Mouse (Mus musculus) heart, embryonic 13.5 days (tissue): ENCODE measurements around the gene Lsp1. TPM values are rescaled to one million over a fixed set of nuclear protein-coding genes. Genes with fewer than 3 reads are reported as not detected.

Experiments
- ATAC-seq: fragments of 200-750 bp; cut with Nextera tagmentation; 2 replicates; pipeline ENCODE4 v1.8.0; 2017; ENCODE audit warnings: moderate TSS enrichment; ENCODE audit not compliant: insufficient number of reproducible peaks, low FRiP score, low TSS enrichment; ENCODE audit errors: extremely low read depth
- H3K27ac ChIP-seq: fragments of 300-500 bp; sonication (generic); replicated peaks from 2 replicates; pipeline ENCODE4 v1.5.1; 2015; ENCODE audit warnings: moderate library complexity, mild to moderate bottlenecking, inconsistent platforms
- H3K27me3 ChIP-seq: fragments of 300-500 bp; sonication (generic); replicated peaks from 2 replicates; pipeline ENCODE4 v1.6.1; 2015; ENCODE audit warnings: mild to moderate bottlenecking, inconsistent platforms
- H3K36me3 ChIP-seq: fragments of 300-500 bp; sonication (generic); 2 replicates; pipeline ENCODE4 v1.6.1; 2015; ENCODE audit warnings: mild to moderate bottlenecking, inconsistent platforms
- H3K4me1 ChIP-seq: fragments of 300-500 bp; sonication (generic); 2 replicates; pipeline ENCODE4 v1.6.1; 2015; ENCODE audit warnings: inconsistent platforms
- H3K4me2 ChIP-seq: fragments of 300-500 bp; sonication (generic); 2 replicates; pipeline ENCODE4 v1.6.1; 2015; ENCODE audit warnings: inconsistent platforms, mild to moderate bottlenecking, moderate library complexity
- H3K4me3 ChIP-seq: fragments of 300-500 bp; sonication (generic); 2 replicates; pipeline ENCODE4 v1.5.1; 2015; ENCODE audit warnings: moderate library complexity, mild to moderate bottlenecking, inconsistent platforms
- H3K9ac ChIP-seq: fragments of 300-500 bp; sonication (generic); 2 replicates; pipeline ENCODE4 v1.6.1; 2015; ENCODE audit warnings: inconsistent platforms, mild to moderate bottlenecking, moderate library complexity
- H3K9me3 ChIP-seq: fragments of 300-500 bp; sonication (generic); 2 replicates; pipeline ENCODE4 v1.6.1; 2016; ENCODE audit warnings: inconsistent platforms
- WGBS: fragments of 180-500 bp; shearing (Covaris S2); methylation state at CpG from one replicate; pipeline ENCODE4 v1.1.7; 2015; ENCODE audit warnings: mixed read lengths; 5-methylcytosine and 5-hydroxymethylcytosine counted together
- polyA plus RNA-seq: library from polyadenylated mRNA; unstranded; fragments of >200 nt; fragmentation: Nextera tagmentation; extraction: Ambion mirVana; gene quantifications from 2 replicates; pipeline ENCODE4 v1.2.1, GENCODE M21; 2015

The Lsp1 gene
- polyA plus RNA-seq, 1 experiment from 2014 or later, result 54.6 TPM

DNA sequence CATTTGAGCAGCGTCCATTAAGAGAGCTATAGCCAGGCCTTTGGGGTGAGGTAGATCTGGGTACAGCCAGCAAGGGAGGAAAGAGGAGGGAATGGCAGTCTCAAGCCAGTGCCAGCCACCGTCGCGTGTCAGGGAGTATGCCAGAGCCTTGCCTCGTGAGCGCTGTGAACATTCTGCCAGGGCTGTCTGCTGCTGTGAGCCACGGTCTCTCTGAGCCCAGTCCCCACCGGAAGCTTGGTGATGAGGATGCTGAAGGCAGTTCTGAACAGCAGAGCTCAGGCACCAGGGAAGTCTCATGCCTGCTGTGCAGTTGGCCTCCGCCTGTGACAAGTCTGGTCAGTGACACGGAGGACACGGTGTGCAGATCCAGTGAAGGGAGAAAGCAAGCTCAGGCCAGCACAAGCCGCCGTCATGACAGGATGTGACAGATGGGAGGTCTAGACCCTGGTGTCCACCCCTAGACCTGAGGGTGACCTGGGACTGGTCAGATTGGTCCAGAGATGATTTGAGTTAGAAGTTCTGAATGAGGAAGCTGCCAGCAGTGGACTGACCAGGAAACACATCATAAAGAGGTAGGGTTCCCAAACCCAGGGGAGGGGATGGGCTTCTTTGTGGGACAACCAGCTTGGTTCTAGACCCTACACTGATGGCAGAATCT is 16.3 kb downstream of the Lsp1 start:
- peak overlapping the region; percentile 55 for H3K4me2 ChIP-seq
- peak overlapping the region; percentile 99 for H3K27ac ChIP-seq
- no peak overlapping the region for H3K4me3 ChIP-seq
- no peaks in the 10 kb centered on the region for H3K9me3 ChIP-seq
- no peak for ATAC-seq
- H3K9ac ChIP-seq, result peak overlapping the region; percentile 81
- no peaks in the 10 kb centered on the region for H3K36me3 ChIP-seq
- peaks cover 99% of the 10 kb centered on the region for H3K4me1 ChIP-seq
- 78% methylated on average over 13 of the region's 13 CpGs for WGBS
- no peaks in the 10 kb centered on the region for H3K27me3 ChIP-seq

DNA sequence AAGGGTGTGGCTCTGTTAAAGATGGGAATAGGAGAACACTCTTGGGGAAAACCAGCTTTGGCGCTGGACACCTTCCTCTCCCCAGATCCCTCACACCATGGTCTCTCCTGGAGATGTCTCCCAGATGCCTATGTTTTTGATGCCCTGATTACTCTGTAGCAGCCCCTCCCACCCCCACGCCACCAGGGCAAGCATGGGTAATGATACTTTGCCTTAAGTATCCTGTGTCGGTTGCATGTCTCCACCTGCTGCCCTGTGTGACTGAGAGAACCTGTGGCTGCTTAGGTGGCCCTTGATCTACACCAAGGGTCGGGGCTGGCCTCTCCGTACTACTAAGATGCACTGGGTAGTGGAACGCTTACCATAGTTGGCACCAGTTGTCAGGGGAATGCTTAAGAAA is 17.4 kb downstream of the Lsp1 start:
- no peak for ATAC-seq
- Histone ChIP-seq H3K9me3 (no peaks in the 10 kb centered on the region), H3K27me3 (no peaks in the 10 kb centered on the region), H3K4me3 (no peak overlapping the region), H3K27ac (peak overlapping the region; percentile 99; the same call in 1 of the 2 replicates), H3K36me3 (no peaks in the 10 kb centered on the region), H3K4me2 (0 out of 2 replicates have a peak overlapping the region, but pooled peaks have one; percentile 4), H3K4me1 (peaks cover 99% of the 10 kb centered on the region), H3K9ac (peak overlapping the region; percentile 34)
- 87% methylated on average over 6 of the region's 6 CpGs for WGBS

DNA sequence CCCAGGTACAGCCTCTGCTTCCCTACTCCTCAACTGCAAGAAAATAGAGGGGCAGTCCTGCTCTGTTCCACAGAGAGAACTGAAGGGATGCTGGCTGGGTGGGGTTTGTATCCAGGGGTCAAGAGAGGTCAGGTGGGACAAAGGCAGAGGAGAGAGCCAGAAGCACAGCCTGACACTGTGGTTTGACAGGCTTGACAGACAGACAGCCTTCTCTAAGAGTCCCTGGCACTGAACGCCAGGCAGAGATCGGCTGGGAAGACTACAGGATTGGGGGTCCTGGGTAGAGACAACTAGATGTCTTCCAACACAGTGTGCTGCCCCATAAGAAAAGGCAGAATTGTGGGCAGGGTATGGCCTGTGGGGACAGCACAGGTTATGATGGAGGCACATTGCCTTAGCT is 18.0 kb downstream of the Lsp1 start:
- Histone ChIP-seq H3K36me3 (no peaks in the 10 kb centered on the region), H3K9me3 (no peaks in the 10 kb centered on the region), H3K27me3 (no peaks in the 10 kb centered on the region), H3K4me2 (0 out of 2 replicates have a peak overlapping the region, but pooled peaks have one; percentile 4), H3K9ac (peak overlapping the region; percentile 34; the same call in 1 of the 2 replicates), H3K4me3 (no peak overlapping the region), H3K27ac (peak overlapping the region; percentile 99), H3K4me1 (peaks cover 99% of the 10 kb centered on the region)
- 54% methylated on average over 2 of the region's 2 CpGs for WGBS
- no peak for ATAC-seq

DNA sequence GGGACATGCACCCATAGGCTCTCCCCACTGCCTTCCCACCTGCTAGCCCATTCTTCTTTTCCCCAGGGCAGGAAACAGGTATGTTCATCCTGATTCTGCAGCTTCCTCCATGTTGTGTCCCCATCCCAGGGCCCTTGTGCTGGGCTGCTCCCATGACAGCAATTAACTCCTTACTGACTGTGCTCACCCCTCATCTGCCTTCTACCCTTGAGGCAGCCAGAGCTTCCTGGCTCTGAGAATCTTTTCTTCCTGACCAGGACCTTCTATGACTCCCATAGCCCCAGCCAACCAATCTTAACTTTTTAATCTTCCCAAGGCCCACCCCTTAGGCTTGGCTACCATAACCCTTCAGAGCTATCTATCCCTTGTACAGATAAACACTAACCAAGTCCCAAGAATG is 18.7 kb downstream of the Lsp1 start:
- Histone ChIP-seq H3K4me2 (no peak overlapping the region), H3K27ac (peak overlapping the region; percentile 99), H3K4me3 (no peak overlapping the region), H3K4me1 (peaks cover 99% of the 10 kb centered on the region), H3K27me3 (no peaks in the 10 kb centered on the region), H3K9ac (peak overlapping the region; percentile 48; the same call in 1 of the 2 replicates), H3K36me3 (0 out of 2 replicates have a peak, but pooled peaks cover under 1% of the 10 kb centered on the region), H3K9me3 (no peaks in the 10 kb centered on the region)
- ATAC-seq, result no peak

DNA sequence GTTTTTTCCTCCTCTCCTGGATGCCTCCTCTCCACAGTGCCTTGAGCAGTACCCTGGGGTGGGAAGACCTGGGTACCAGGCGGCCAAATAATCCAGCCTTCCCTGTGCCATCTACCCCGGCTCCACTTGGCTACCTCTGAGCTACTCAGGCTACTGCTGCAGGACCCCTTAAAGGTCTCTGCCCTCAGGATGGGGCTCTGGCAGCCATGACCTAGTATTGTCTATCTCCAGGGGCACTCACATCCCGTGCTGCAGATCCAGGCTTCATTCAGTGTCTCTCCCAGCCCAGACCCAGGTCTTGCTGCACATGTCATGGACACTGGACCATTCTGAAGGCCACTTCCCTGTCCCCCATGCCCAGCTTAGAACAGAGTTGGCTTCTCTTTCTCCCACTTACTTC is 19.3 kb downstream of the Lsp1 start:
- Histone ChIP-seq H3K4me1 (peaks cover 99% of the 10 kb centered on the region), H3K27me3 (no peaks in the 10 kb centered on the region), H3K27ac (peak overlapping the region; percentile 99), H3K9me3 (no peaks in the 10 kb centered on the region), H3K36me3 (0 out of 2 replicates have a peak, but pooled peaks cover 4% of the 10 kb centered on the region), H3K4me2 (no peak overlapping the region), H3K9ac (peak overlapping the region; percentile 48; the same call in 1 of the 2 replicates), H3K4me3 (no peak overlapping the region)
- WGBS, result 94% methylated on average over 3 of the region's 3 CpGs
- ATAC-seq, result no peak

DNA sequence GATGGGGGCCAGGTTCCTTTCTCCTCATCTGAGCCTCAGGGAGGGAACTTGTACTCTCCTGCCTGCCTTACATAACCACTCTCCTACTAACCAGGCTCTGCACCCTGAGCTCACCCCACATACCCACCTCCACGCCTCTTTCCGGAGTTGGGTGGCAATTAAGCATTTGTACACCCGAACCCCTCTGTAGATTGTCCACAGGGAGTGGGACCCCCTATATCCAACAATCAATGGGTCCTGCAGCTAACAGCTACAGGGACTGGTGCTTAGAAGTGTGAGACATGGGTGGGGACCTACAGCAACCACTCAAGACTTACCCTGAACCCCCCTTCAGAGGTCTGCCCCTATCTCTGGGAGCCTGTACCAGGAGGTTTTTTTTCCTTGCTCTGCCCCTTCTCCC is 20.1 kb downstream of the Lsp1 start:
- peaks cover 97% of the 10 kb centered on the region for H3K4me1 ChIP-seq
- ATAC-seq, result no peak
- H3K36me3 ChIP-seq, result peaks cover 11% of the 10 kb centered on the region
- no peaks in the 10 kb centered on the region for H3K9me3 ChIP-seq
- peak overlapping the region; percentile 99 for H3K27ac ChIP-seq
- H3K4me3 ChIP-seq, result no peak overlapping the region
- H3K4me2 ChIP-seq, result no peak overlapping the region
- peak overlapping the region; percentile 85 for H3K9ac ChIP-seq
- WGBS, result 85% methylated on average over 3 of the region's 3 CpGs
- H3K27me3 ChIP-seq, result no peaks in the 10 kb centered on the region

DNA sequence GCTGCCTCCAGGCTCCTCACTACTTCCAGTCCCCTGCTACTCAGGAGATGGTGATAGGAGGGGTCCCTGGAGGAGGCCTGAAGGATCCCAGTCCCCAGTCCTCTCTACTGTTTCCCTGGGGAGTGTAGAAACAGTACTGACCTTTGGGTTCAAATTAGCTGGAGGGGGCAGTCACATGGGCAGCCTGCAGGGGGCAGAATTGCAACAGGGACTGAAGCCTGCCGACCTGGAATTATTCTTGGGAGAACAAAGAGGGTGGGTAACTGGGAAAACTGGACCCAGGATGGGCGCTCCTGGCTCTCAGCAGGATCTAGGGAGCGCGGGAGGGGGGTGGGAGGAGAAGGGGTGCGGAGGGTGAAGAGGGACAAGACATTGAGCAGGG is 20.6 kb downstream of the Lsp1 start:
- H3K4me1 ChIP-seq, result peaks cover 92% of the 10 kb centered on the region

DNA sequence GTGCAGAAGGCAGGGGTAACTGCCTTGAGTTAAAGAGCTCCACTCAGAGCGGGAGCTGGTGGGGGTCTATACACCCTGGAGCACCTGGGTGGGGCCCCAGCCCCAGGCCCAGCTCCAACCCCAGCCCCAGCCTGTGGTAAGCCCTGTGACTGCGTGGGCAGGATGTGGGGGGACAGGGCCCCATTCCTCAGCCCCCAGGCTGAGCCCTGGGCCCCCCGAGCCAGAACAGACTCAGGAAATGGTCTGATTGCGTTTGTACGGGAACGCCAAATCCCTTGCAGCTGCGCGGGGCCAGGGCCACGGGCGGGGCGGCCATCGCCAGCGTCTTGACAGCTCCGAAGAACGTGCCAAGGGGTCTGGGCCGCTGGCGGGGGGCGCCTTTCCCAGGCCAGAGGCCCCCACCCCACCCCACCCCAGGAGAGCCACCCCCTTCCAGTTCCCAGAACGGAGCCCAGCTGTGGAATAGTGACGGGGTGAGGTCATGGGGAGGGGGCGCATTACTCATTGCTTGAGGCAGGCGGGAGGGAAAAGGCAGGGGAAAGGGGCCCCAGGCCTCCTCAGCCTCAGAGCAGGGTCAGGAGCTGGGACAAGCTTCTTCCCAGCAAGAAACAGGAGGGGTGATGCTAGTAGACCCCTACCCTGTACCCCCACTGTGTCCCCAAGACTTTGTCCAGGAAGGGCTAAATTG is 21.1 kb downstream of the Lsp1 start:
- 2% methylated on average over 22 of the region's 22 CpGs for WGBS

More for the DNA sequence above, 20.6 kb downstream of the Lsp1 start:
- WGBS, result 14% methylated on average over 5 of the region's 5 CpGs
- Histone ChIP-seq H3K36me3 (peaks cover 15% of the 10 kb centered on the region), H3K4me3 (peak overlapping the region; percentile 24; the same call in 1 of the 2 replicates), H3K9ac (peak overlapping the region; percentile 85), H3K27ac (peak overlapping the region; percentile 99), H3K27me3 (no peaks in the 10 kb centered on the region), H3K4me2 (peak overlapping the region; percentile 62), H3K9me3 (no peaks in the 10 kb centered on the region)
- ATAC-seq, result peak; percentile 3; the same call in 1 of the 2 replicates

DNA sequence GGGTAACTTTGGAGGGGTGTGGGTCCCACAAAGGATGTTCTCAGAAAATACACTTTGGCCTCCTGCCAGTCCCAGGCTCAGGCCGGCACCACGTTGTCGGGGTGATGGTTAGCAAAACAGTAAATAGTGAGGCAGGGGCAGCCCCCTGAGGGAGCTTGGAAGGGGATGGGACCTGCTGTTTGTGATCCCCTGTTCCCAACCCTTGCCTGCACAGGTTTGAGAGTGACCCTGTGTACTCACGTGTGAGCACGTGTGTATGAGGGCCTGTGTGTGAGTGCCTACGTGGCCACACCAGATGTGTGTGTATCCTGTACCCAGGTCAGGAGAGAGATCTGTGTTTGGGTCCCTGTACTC is 21.6 kb downstream of the Lsp1 start:
- Histone ChIP-seq H3K4me3 (peak overlapping the region; percentile 24; the same call in 1 of the 2 replicates), H3K36me3 (peaks cover 17% of the 10 kb centered on the region), H3K9me3 (no peaks in the 10 kb centered on the region), H3K9ac (peak overlapping the region; percentile 85), H3K4me2 (peak overlapping the region; percentile 62), H3K27me3 (no peaks in the 10 kb centered on the region), H3K4me1 (peaks cover 90% of the 10 kb centered on the region), H3K27ac (peak overlapping the region; percentile 99)
- no peak for ATAC-seq
- 9% methylated on average over 6 of the region's 6 CpGs for WGBS

More for the DNA sequence above, 21.1 kb downstream of the Lsp1 start:
- peaks cover 90% of the 10 kb centered on the region for H3K4me1 ChIP-seq
- no peaks in the 10 kb centered on the region for H3K9me3 ChIP-seq
- H3K4me3 ChIP-seq, result peak overlapping the region; percentile 24
- peak overlapping the region; percentile 85 for H3K9ac ChIP-seq
- H3K27ac ChIP-seq, result peak overlapping the region; percentile 99
- peak overlapping the region; percentile 62 for H3K4me2 ChIP-seq
- H3K36me3 ChIP-seq, result peaks cover 17% of the 10 kb centered on the region
- peak; percentile 57 for ATAC-seq
- no peaks in the 10 kb centered on the region for H3K27me3 ChIP-seq

DNA sequence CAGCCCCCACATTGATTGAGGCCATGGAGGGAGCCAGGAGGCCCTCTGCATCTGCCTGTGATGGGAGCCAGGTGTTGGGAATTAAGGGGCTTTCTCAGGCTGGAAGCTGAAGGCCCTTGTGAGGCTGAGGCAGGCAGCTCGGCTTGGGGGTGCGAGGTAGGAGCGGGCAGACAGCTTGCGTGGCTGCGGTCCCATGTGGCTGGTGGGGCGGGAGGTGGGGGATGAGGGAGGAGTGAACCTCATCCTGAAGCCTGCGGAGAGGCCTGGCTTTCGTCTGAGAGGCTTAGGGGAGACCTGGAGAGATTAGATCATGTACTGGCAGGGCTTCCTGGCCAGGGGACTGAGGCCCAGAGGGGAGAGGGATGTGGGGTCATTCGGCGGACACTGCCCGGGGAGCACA is 22.5 kb downstream of the Lsp1 start:
- WGBS, result 18% methylated on average over 11 of the region's 11 CpGs
- Histone ChIP-seq H3K27ac (peak overlapping the region; percentile 99), H3K36me3 (peaks cover 17% of the 10 kb centered on the region), H3K4me2 (peak overlapping the region; percentile 13; the same call in 1 of the 2 replicates), H3K9me3 (no peaks in the 10 kb centered on the region), H3K4me1 (peaks cover 91% of the 10 kb centered on the region), H3K9ac (peak overlapping the region; percentile 85), H3K27me3 (no peaks in the 10 kb centered on the region), H3K4me3 (no peak overlapping the region)
- peak; percentile 2; the same call in 1 of the 2 replicates for ATAC-seq

DNA sequence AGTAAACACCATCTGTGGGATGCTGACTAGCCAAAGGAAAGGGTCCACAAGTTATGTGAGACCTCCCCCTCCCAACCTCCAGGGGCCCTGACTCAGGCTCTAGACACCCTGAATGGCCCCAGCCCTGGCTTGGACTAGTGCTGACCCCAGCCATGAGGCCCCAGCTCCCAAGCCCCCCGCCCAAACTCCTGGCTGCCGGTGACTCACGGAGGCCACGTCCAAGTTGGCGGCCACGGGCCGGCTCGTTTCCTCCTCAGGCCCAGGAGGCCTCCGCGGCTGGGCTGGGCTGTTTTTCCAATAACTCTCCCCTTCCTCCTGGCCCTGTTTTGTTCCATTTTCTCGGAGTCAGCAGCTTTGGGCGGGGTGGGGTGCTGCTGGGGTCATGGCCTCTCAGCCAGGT is 24.2 kb downstream of the Lsp1 start:
- H3K9ac ChIP-seq, result peak overlapping the region; percentile 85; the same call in 1 of the 2 replicates
- peak overlapping the region; percentile 99 for H3K27ac ChIP-seq
- peaks cover 33% of the 10 kb centered on the region for H3K36me3 ChIP-seq
- H3K4me3 ChIP-seq, result no peak overlapping the region
- H3K27me3 ChIP-seq, result no peaks in the 10 kb centered on the region
- no peak overlapping the region for H3K4me2 ChIP-seq
- peaks cover 84% of the 10 kb centered on the region for H3K4me1 ChIP-seq
- no peak for ATAC-seq
- H3K9me3 ChIP-seq, result no peaks in the 10 kb centered on the region
- 49% methylated on average over 12 of the region's 12 CpGs for WGBS
